Mouse (Mus musculus): ENCODE data around the gene Dyrk1a. TPM values are rescaled to one million over a fixed set of nuclear protein-coding genes. Genes with fewer than 3 reads are reported as not detected.

The Dyrk1a gene
- polyA plus RNA-seq (2015; fragmentation: Nextera tagmentation; extraction: Ambion mirVana), result 6.7 and 7.2 TPM in 2 replicates

- Histone ChIP-seq H3K27ac (replicated peaks) (peak within 1 kb of the TSS; percentile 100), H3K9me3 (no peaks in the 10 kb centered on the region), H3K4me3 (peak within 1 kb of the TSS; percentile 99), H3K9ac (peak within 1 kb of the TSS; percentile 100), H3K4me2 (peak within 1 kb of the TSS; percentile 85), H3K4me1 (peaks cover 52% of the 10 kb centered on the region), H3K36me3 (no peaks in the 10 kb centered on the region), H3K27me3 (replicated peaks) (no peaks in the 10 kb centered on the region)
- ATAC-seq (ENCODE audit: extremely low read depth, insufficient number of reproducible peaks, low FRiP score, low TSS enrichment), result peak; percentile 88
- under 1% methylated on average over 96 of the region's 133 CpGs for WGBS
These were observed at the start of gene Dyrk1a for GRCm38 (mm10) chr16:94569229-94570176. Gene Dyrk1a, plus strand, starts transcription at chr16:94570010.

GRCm38 (mm10) chr16:94523594-94524377, 46.0 kb upstream of the Dyrk1a start:
- Histone ChIP-seq H3K4me3 (peak overlapping the region; percentile 8; the same call in 1 of the 2 replicates), H3K4me2 (peak overlapping the region; percentile 33), H3K36me3 (0 out of 2 replicates have a peak, but pooled peaks cover 3% of the 10 kb centered on the region), H3K27ac (replicated peaks) (peak overlapping the region; percentile 67), H3K27me3 (replicated peaks) (no peaks in the 10 kb centered on the region), H3K9me3 (no peaks in the 10 kb centered on the region), H3K4me1 (peaks cover 73% of the 10 kb centered on the region), H3K9ac (peak overlapping the region; percentile 70)
- 44% methylated on average over 6 of the region's 6 CpGs for WGBS
- ATAC-seq (ENCODE audit: extremely low read depth, insufficient number of reproducible peaks, low FRiP score, low TSS enrichment), result no peak

GRCm38 (mm10) chr16:94524691-94525090, 45.1 kb upstream of the Dyrk1a start:
- Histone ChIP-seq H3K36me3 (0 out of 2 replicates have a peak, but pooled peaks cover 3% of the 10 kb centered on the region), H3K9ac (peak overlapping the region; percentile 91), H3K4me2 (peak overlapping the region; percentile 85), H3K9me3 (no peaks in the 10 kb centered on the region), H3K27ac (replicated peaks) (no peak overlapping the region; the same call in 1 of the 2 replicates), H3K27me3 (replicated peaks) (no peaks in the 10 kb centered on the region), H3K4me1 (peaks cover 64% of the 10 kb centered on the region), H3K4me3 (peak overlapping the region; percentile 93)
- no peak for ATAC-seq (ENCODE audit: extremely low read depth, insufficient number of reproducible peaks, low FRiP score, low TSS enrichment)
- 91% methylated on average over 9 of the region's 9 CpGs for WGBS

GRCm38 (mm10) chr16:94525955-94526343, 43.9 kb upstream of the Dyrk1a start:
- Histone ChIP-seq H3K4me1 (peaks cover 52% of the 10 kb centered on the region), H3K4me3 (peak overlapping the region; percentile 93), H3K36me3 (0 out of 2 replicates have a peak, but pooled peaks cover under 1% of the 10 kb centered on the region), H3K27me3 (replicated peaks) (no peaks in the 10 kb centered on the region), H3K27ac (replicated peaks) (peak overlapping the region; percentile 97), H3K9ac (peak overlapping the region; percentile 91), H3K9me3 (no peaks in the 10 kb centered on the region), H3K4me2 (peak overlapping the region; percentile 85)
- WGBS, result under 1% methylated on average over 24 of the region's 24 CpGs
- peak; percentile 45 for ATAC-seq (ENCODE audit: extremely low read depth, insufficient number of reproducible peaks, low FRiP score, low TSS enrichment)

- Histone ChIP-seq H3K4me1 (peaks cover 47% of the 10 kb centered on the region), H3K36me3 (no peaks in the 10 kb centered on the region), H3K9me3 (no peaks in the 10 kb centered on the region), H3K27ac (replicated peaks) (peak within 1 kb of the TSS; percentile 97), H3K4me3 (peak within 1 kb of the TSS; percentile 93), H3K4me2 (peak within 1 kb of the TSS; percentile 85), H3K9ac (peak within 1 kb of the TSS; percentile 91), H3K27me3 (replicated peaks) (no peaks in the 10 kb centered on the region)
- ATAC-seq (ENCODE audit: extremely low read depth, insufficient number of reproducible peaks, low FRiP score, low TSS enrichment), result peak; percentile 92
- WGBS, result under 1% methylated on average over 93 of the region's 93 CpGs
These were observed 43.3 kb upstream of the Dyrk1a start, which contains the start of gene Vps26c for GRCm38 (mm10) chr16:94526344-94527151. Gene Vps26c, minus strand, starts transcription at chr16:94526830.

- Histone ChIP-seq H3K27ac (replicated peaks) (peak overlapping the region; percentile 97), H3K4me3 (peak overlapping the region; percentile 93), H3K4me1 (peaks cover 41% of the 10 kb centered on the region), H3K27me3 (replicated peaks) (no peaks in the 10 kb centered on the region), H3K36me3 (no peaks in the 10 kb centered on the region), H3K9ac (peak overlapping the region; percentile 91), H3K4me2 (peak overlapping the region; percentile 85), H3K9me3 (no peaks in the 10 kb centered on the region)
- no peak for ATAC-seq (ENCODE audit: extremely low read depth, insufficient number of reproducible peaks, low FRiP score, low TSS enrichment)
- WGBS, result 3% methylated on average over 13 of the region's 13 CpGs
These were observed 42.7 kb upstream of the Dyrk1a start for GRCm38 (mm10) chr16:94527152-94527534.

GRCm38 (mm10) chr16:94527546-94527945, 42.3 kb upstream of the Dyrk1a start:
- Histone ChIP-seq H3K36me3 (no peaks in the 10 kb centered on the region), H3K4me3 (peak overlapping the region; percentile 93), H3K4me2 (peak overlapping the region; percentile 85), H3K27me3 (replicated peaks) (no peaks in the 10 kb centered on the region), H3K9ac (peak overlapping the region; percentile 91), H3K27ac (replicated peaks) (peak overlapping the region; percentile 97), H3K4me1 (peaks cover 37% of the 10 kb centered on the region), H3K9me3 (no peaks in the 10 kb centered on the region)
- no peak for ATAC-seq (ENCODE audit: extremely low read depth, insufficient number of reproducible peaks, low FRiP score, low TSS enrichment)
- WGBS, result 53% methylated on average over 3 of the region's 3 CpGs

- Histone ChIP-seq H3K27ac (replicated peaks) (no peak overlapping the region), H3K9ac (no peak overlapping the region), H3K36me3 (no peaks in the 10 kb centered on the region), H3K4me1 (peaks cover 13% of the 10 kb centered on the region), H3K4me3 (no peak overlapping the region), H3K27me3 (replicated peaks) (no peaks in the 10 kb centered on the region), H3K4me2 (no peak overlapping the region), H3K9me3 (no peaks in the 10 kb centered on the region)
- WGBS, result 63% methylated on average over 4 of the region's 4 CpGs
- no peak for ATAC-seq (ENCODE audit: extremely low read depth, insufficient number of reproducible peaks, low FRiP score, low TSS enrichment)
These were observed 38.5 kb upstream of the Dyrk1a start for GRCm38 (mm10) chr16:94531268-94531667.

GRCm38 (mm10) chr16:94533679-94534078, 36.1 kb upstream of the Dyrk1a start:
- H3K4me2 ChIP-seq, result no peak overlapping the region
- H3K27ac ChIP-seq (replicated peaks), result no peak overlapping the region
- ATAC-seq (ENCODE audit: extremely low read depth, insufficient number of reproducible peaks, low FRiP score, low TSS enrichment), result no peak
- no peak overlapping the region for H3K4me3 ChIP-seq
- 70% methylated on average over 6 of the region's 6 CpGs for WGBS
- H3K9me3 ChIP-seq, result no peaks in the 10 kb centered on the region
- no peak overlapping the region for H3K9ac ChIP-seq
- H3K27me3 ChIP-seq (replicated peaks), result no peaks in the 10 kb centered on the region
- no peaks in the 10 kb centered on the region for H3K36me3 ChIP-seq
- peaks cover 14% of the 10 kb centered on the region for H3K4me1 ChIP-seq

- Histone ChIP-seq H3K4me2 (no peak overlapping the region), H3K36me3 (no peaks in the 10 kb centered on the region), H3K27ac (replicated peaks) (no peak overlapping the region), H3K9me3 (no peaks in the 10 kb centered on the region), H3K9ac (no peak overlapping the region), H3K27me3 (replicated peaks) (no peaks in the 10 kb centered on the region), H3K4me1 (peaks cover 14% of the 10 kb centered on the region), H3K4me3 (no peak overlapping the region)
- no peak for ATAC-seq (ENCODE audit: extremely low read depth, insufficient number of reproducible peaks, low FRiP score, low TSS enrichment)
- 85% methylated on average over 5 of the region's 5 CpGs for WGBS
These were observed 34.1 kb upstream of the Dyrk1a start for GRCm38 (mm10) chr16:94535716-94536115.
